Comparison of ENCODE assay signal across 9 mouse cellular contexts in genomic region chr6:52220865-52221310, GRCm38 (mm10). TPM values are rescaled to one million over a fixed set of nuclear protein-coding genes. Genes with fewer than 3 reads are reported as not detected.
A peak's percentile ranks its signal among the peaks of the same experiment; 100 is the strongest.
DNase-seq lines count a peak whose midpoint lies in the region; ATAC-seq and TF ChIP-seq lines count a peak whose summit lies in the region.
"Had no signal": no experiment of that assay in that cellular context is flagged by ENCODE, and none has a peak within 500 bp of the region (broad histone marks: within the 10 kb centered on the region; RNA-seq: fewer than 3 reads in every experiment).

No protein-coding gene starts in this region.

- DNase-seq in kidney, postnatal 4 days = no peak
- DNase-seq in intestine, embryonic 14.5 days (ENCODE audit: low spot score) = no peak
- DNase-seq in midbrain, postnatal 0 days (ENCODE audit: low spot score) = no peak
- DNase-seq in cerebellum, postnatal 10 days = no peak
- DNase-seq in left cerebral cortex, adult 18-20 months (ENCODE audit: low spot score in 2 of 2) = no peak

- peaks cover 41% of the 10 kb centered on the region for H3K4me1 ChIP-seq in kidney, embryonic 15.5 days
- H3K4me1 ChIP-seq in brown adipose tissue, adult 24 weeks (ENCODE audit: control insufficient read depth, insufficient read depth, insufficient read length, low read length) = peaks cover under 1% of the 10 kb centered on the region; the same call in 1 of the 2 replicates
- peaks cover 19% of the 10 kb centered on the region; the same call in 1 of the 2 replicates for H3K4me1 ChIP-seq in intestine, embryonic 14.5 days (replicated peaks; ENCODE audit: control insufficient read depth, insufficient read depth, low read length)
- no peaks in the 10 kb centered on the region for H3K4me1 ChIP-seq in midbrain, postnatal 0 days (ENCODE audit: insufficient read depth, low read length)

- H3K36me3 ChIP-seq in kidney, embryonic 15.5 days = peaks cover 4% of the 10 kb centered on the region; the same call in 1 of the 2 replicates
- no peaks in the 10 kb centered on the region for H3K36me3 ChIP-seq in intestine, embryonic 14.5 days (ENCODE audit: control insufficient read depth, insufficient read depth, low read length)
- no peaks in the 10 kb centered on the region for H3K36me3 ChIP-seq in midbrain, postnatal 0 days (ENCODE audit: insufficient read depth, low read length)

- no peak for TF ChIP-seq CTCF in midbrain, postnatal 0 days (IDR thresholded peaks at IDR 0.05)

- peak overlapping the region; percentile 76 for H3K9ac ChIP-seq in kidney, embryonic 15.5 days
- peak overlapping the region; percentile 64 for H3K9ac ChIP-seq in intestine, embryonic 14.5 days (ENCODE audit: low read length)
- no peak overlapping the region for H3K9ac ChIP-seq in midbrain, postnatal 0 days (replicated peaks; ENCODE audit: low read length, poor library complexity, severe bottlenecking)

- H3K4me3 ChIP-seq in kidney, embryonic 15.5 days (replicated peaks) = peak overlapping the region; percentile 77
- peak overlapping the region; percentile 74 for H3K4me3 ChIP-seq in brown adipose tissue, adult 24 weeks (ENCODE audit: insufficient read depth, low read depth, low read length)
- H3K4me3 ChIP-seq in intestine, embryonic 14.5 days (ENCODE audit: low read depth, low read length) = peak overlapping the region; percentile 59
- peak overlapping the region; percentile 43 for H3K4me3 ChIP-seq in midbrain, postnatal 0 days (ENCODE audit: low read depth, low read length)

- ATAC-seq in kidney, embryonic 15.5 days (replicated peaks; ENCODE audit: low FRiP score) = no peak
- no peak for ATAC-seq in intestine, embryonic 14.5 days (replicated peaks; ENCODE audit: low FRiP score, low TSS enrichment, low read depth)
- no peak for ATAC-seq in midbrain, postnatal 0 days (ENCODE audit: low FRiP score)
- no peak for ATAC-seq in CD4-positive, CD25-positive, alpha-beta regulatory T cell, adult 4 months

- H3K27me3 ChIP-seq in kidney, embryonic 15.5 days = peaks cover 12% of the 10 kb centered on the region; the same call in 1 of the 2 replicates
- peaks cover 95% of the 10 kb centered on the region for H3K27me3 ChIP-seq in intestine, embryonic 14.5 days (replicated peaks; ENCODE audit: control insufficient read depth, insufficient read depth, low read length)
- H3K27me3 ChIP-seq in midbrain, postnatal 0 days (ENCODE audit: insufficient read depth, low read length) = peaks cover 93% of the 10 kb centered on the region
- H3K27me3 ChIP-seq: Patski had no signal

- WGBS in kidney, embryonic 15.5 days = 5% methylated on average over 12 of the region's 12 CpGs
- WGBS in intestine, embryonic 14.5 days = 16% methylated on average over 12 of the region's 12 CpGs
- 11% methylated on average over 12 of the region's 12 CpGs for WGBS in midbrain, postnatal 0 days

- peak overlapping the region; percentile 92 for H3K4me2 ChIP-seq in kidney, embryonic 15.5 days
- H3K4me2 ChIP-seq in intestine, embryonic 14.5 days (ENCODE audit: low read length) = peak overlapping the region; percentile 96
- peak overlapping the region; percentile 84 for H3K4me2 ChIP-seq in midbrain, postnatal 0 days (ENCODE audit: low read depth, low read length, poor library complexity, severe bottlenecking)

- no peaks in the 10 kb centered on the region for H3K9me3 ChIP-seq in kidney, embryonic 15.5 days (replicated peaks)
- no peaks in the 10 kb centered on the region for H3K9me3 ChIP-seq in intestine, embryonic 14.5 days (ENCODE audit: control insufficient read depth, low read length)
- H3K9me3 ChIP-seq in midbrain, postnatal 0 days (ENCODE audit: low read length) = no peaks in the 10 kb centered on the region

- peak overlapping the region; percentile 99 for H3K27ac ChIP-seq in kidney, embryonic 15.5 days
- H3K27ac ChIP-seq in brown adipose tissue, adult 24 weeks (replicated peaks; ENCODE audit: low read depth, low read length) = no peak overlapping the region
- H3K27ac ChIP-seq in intestine, embryonic 14.5 days (ENCODE audit: low read depth) = peak overlapping the region; percentile 84; the same call in 1 of the 2 replicates
- H3K27ac ChIP-seq in midbrain, postnatal 0 days (ENCODE audit: low read depth, low read length) = no peak overlapping the region

RNA-seq across cellular contexts. Expression of gene Hoxa7, which starts 0.8 kb away (rescaled TPM):
- 26.7 and 27.2 TPM in 2 replicates for polyA plus RNA-seq in kidney, embryonic 15.5 days (2015; fragmentation: Nextera tagmentation; extraction: Ambion mirVana)
- 11.4 and 11.5 TPM in 2 replicates for polyA plus RNA-seq in brown adipose tissue, adult 24 weeks (2012; ENCODE audit: insufficient read depth, insufficient read length, missing spikeins)
- polyA plus RNA-seq in intestine, embryonic 14.5 days (2014; fragmentation: Nextera tagmentation; extraction: Ambion mirVana) = 9.2 and 10.1 TPM in 2 replicates
- not detected in 2 replicates for total RNA-seq in midbrain, postnatal 0 days (2014; rRNA removed)
- polyA plus RNA-seq in midbrain, postnatal 0 days (2015; fragmentation: Nextera tagmentation; extraction: Ambion mirVana) = not detected in 2 replicates
- not detected for polyA plus RNA-seq in CD4-positive, CD25-positive, alpha-beta regulatory T cell, adult 4 months (2017; shearing (Covaris generic))
- total RNA-seq in left cerebral cortex, adult 18-20 months (2021) = not detected

RNA-seq across cellular contexts. Expression of gene Gm28308, which starts 7.7 kb away (rescaled TPM):
- polyA plus RNA-seq in kidney, embryonic 15.5 days (2015; fragmentation: Nextera tagmentation; extraction: Ambion mirVana) = 0.92 TPM in 1 of 2 replicates, not detected in the other
- not detected in 2 replicates for polyA plus RNA-seq in brown adipose tissue, adult 24 weeks (2012; ENCODE audit: insufficient read depth, insufficient read length, missing spikeins)
- polyA plus RNA-seq in intestine, embryonic 14.5 days (2014; fragmentation: Nextera tagmentation; extraction: Ambion mirVana) = not detected in 2 replicates
- not detected in 2 replicates for total RNA-seq in midbrain, postnatal 0 days (2014; rRNA removed)
- not detected in 2 replicates for polyA plus RNA-seq in midbrain, postnatal 0 days (2015; fragmentation: Nextera tagmentation; extraction: Ambion mirVana)
- polyA plus RNA-seq in CD4-positive, CD25-positive, alpha-beta regulatory T cell, adult 4 months (2017; shearing (Covaris generic)) = not detected
- total RNA-seq in left cerebral cortex, adult 18-20 months (2021) = not detected

RNA-seq across cellular contexts. Expression of gene Hoxa3, which starts 7.8 kb away (rescaled TPM):
- polyA plus RNA-seq in kidney, embryonic 15.5 days (2015; fragmentation: Nextera tagmentation; extraction: Ambion mirVana) = 9.5 and 11.8 TPM in 2 replicates
- 4.7 and 5.4 TPM in 2 replicates for polyA plus RNA-seq in brown adipose tissue, adult 24 weeks (2012; ENCODE audit: insufficient read depth, insufficient read length, missing spikeins)
- 9.2 and 9.7 TPM in 2 replicates for polyA plus RNA-seq in intestine, embryonic 14.5 days (2014; fragmentation: Nextera tagmentation; extraction: Ambion mirVana)
- 1.6 TPM in 1 of 2 replicates, not detected in the other for total RNA-seq in midbrain, postnatal 0 days (2014; rRNA removed)
- polyA plus RNA-seq in midbrain, postnatal 0 days (2015; fragmentation: Nextera tagmentation; extraction: Ambion mirVana) = not detected in 2 replicates
- under 1 TPM in 1 of 2 experiments, not detected in 1; 0.15 TPM for polyA plus RNA-seq in CD4-positive, CD25-positive, alpha-beta regulatory T cell, adult 4 months (2017; shearing (Covaris generic))
- not detected for total RNA-seq in left cerebral cortex, adult 18-20 months (2021)

RNA-seq across cellular contexts. Expression of gene Hoxa9, which starts 10.0 kb away (rescaled TPM):
- polyA plus RNA-seq in kidney, embryonic 15.5 days (2015; fragmentation: Nextera tagmentation; extraction: Ambion mirVana) = 53.4 and 65.1 TPM in 2 replicates
- 1.7 TPM in 1 of 2 replicates, not detected in the other for polyA plus RNA-seq in brown adipose tissue, adult 24 weeks (2012; ENCODE audit: insufficient read depth, insufficient read length, missing spikeins)
- polyA plus RNA-seq in intestine, embryonic 14.5 days (2014; fragmentation: Nextera tagmentation; extraction: Ambion mirVana) = 4.2 and 7.1 TPM in 2 replicates
- total RNA-seq in midbrain, postnatal 0 days (2014; rRNA removed) = not detected in 2 replicates
- polyA plus RNA-seq in midbrain, postnatal 0 days (2015; fragmentation: Nextera tagmentation; extraction: Ambion mirVana) = not detected in 2 replicates
- polyA plus RNA-seq in CD4-positive, CD25-positive, alpha-beta regulatory T cell, adult 4 months (2017; shearing (Covaris generic)) = under 1 TPM in 1 of 2 experiments, not detected in 1; 0.17 TPM
- not detected for total RNA-seq in left cerebral cortex, adult 18-20 months (2021)

RNA-seq across cellular contexts. Expression of gene Hoxa6, which starts 12.4 kb away (rescaled TPM):
- 4.2 and 4.3 TPM in 2 replicates for polyA plus RNA-seq in kidney, embryonic 15.5 days (2015; fragmentation: Nextera tagmentation; extraction: Ambion mirVana)
- polyA plus RNA-seq in brown adipose tissue, adult 24 weeks (2012; ENCODE audit: insufficient read depth, insufficient read length, missing spikeins) = not detected in 2 replicates
- 2.5 and 3.9 TPM in 2 replicates for polyA plus RNA-seq in intestine, embryonic 14.5 days (2014; fragmentation: Nextera tagmentation; extraction: Ambion mirVana)
- total RNA-seq in midbrain, postnatal 0 days (2014; rRNA removed) = not detected in 2 replicates
- polyA plus RNA-seq in midbrain, postnatal 0 days (2015; fragmentation: Nextera tagmentation; extraction: Ambion mirVana) = not detected in 2 replicates
- polyA plus RNA-seq in CD4-positive, CD25-positive, alpha-beta regulatory T cell, adult 4 months (2017; shearing (Covaris generic)) = not detected
- total RNA-seq in left cerebral cortex, adult 18-20 months (2021) = not detected

Comparison
In these comparisons a context has a peak if more than half of its experiments do, and no peak if none do; other contexts are left out.
1. H3K27ac ChIP-seq: peak in kidney, embryonic 15.5 days (single experiment) and intestine, embryonic 14.5 days (single experiment); none in brown adipose tissue, adult 24 weeks (single experiment) and midbrain, postnatal 0 days (single experiment).
2. RNA of gene Hoxa7, which starts 0.8 kb away (polyA plus RNA-seq): 26.7 to 27.2 TPM in kidney, embryonic 15.5 days, 11.4 to 11.5 TPM in brown adipose tissue, adult 24 weeks and 9.2 to 10.1 TPM in intestine, embryonic 14.5 days; not detected in midbrain, postnatal 0 days and not detected in CD4-positive, CD25-positive, alpha-beta regulatory T cell, adult 4 months; every median in the first group is over 10 times any median in the second.
3. Peak in every context shown above with its lines, with median percentiles within 50 percentile points of each other: H3K4me2 ChIP-seq and H3K4me3 ChIP-seq.